Comparison of ENCODE assay signal across 10 mouse cellular contexts in the genomic region with DNA sequence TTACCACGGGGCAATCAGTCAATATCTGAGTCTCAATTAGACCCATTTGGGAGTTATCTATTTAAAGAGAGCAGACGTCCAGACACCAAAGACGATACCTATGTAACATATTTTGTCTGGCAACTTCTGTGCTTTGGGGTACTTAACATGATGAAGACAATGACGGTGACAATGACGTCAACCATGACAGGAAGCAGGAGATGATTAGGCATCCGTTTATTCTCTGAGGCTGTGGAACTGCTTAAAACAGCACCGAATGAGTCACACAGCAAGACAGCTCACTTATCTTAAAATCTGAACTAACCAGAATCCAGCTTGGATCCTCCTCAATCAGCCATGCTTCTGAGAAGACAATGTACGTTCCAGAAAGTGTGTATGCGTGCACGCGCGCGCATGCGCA. TPM values are rescaled to one million over a fixed set of nuclear protein-coding genes. Genes with fewer than 3 reads are reported as not detected.
DNase-seq lines count a peak whose midpoint lies in the region; ATAC-seq lines count a peak whose summit lies in the region.
"Had no signal": no experiment of that assay in that cellular context is flagged by ENCODE, and none has a peak within 500 bp of the region (broad histone marks: within the 10 kb centered on the region; RNA-seq: fewer than 3 reads in every experiment).

No protein-coding gene starts in this region.

- no peak for DNase-seq in heart, embryonic 10.5 days (ENCODE audit: low spot score)
- no peak for DNase-seq in heart, postnatal 25 days (ENCODE audit: low spot score)
- DNase-seq in testis, postnatal 14 days (ENCODE audit: low spot score) = no peak

- no peak overlapping the region for H3K9ac ChIP-seq in midbrain, embryonic 16.5 days (ENCODE audit: low read depth, low read length)
- H3K9ac ChIP-seq in midbrain, embryonic 15.5 days = no peak overlapping the region
- H3K9ac ChIP-seq in stomach, embryonic 15.5 days = no peak overlapping the region
- no peak overlapping the region for H3K9ac ChIP-seq in hindbrain, embryonic 16.5 days (ENCODE audit: low read depth, low read length)
- H3K9ac ChIP-seq: forebrain, embryonic 15.5 days; limb, embryonic 13.5 days had no signal

- intact Hi-C loops in heart, postnatal 25 days (cut with DNase I) = loop anchor here (5.0 kb wide), 1 partner anchor 149 kb away; no protein-coding TSS in a partner anchor

- H3K36me3 ChIP-seq in heart, embryonic 10.5 days = peaks cover 12% of the 10 kb centered on the region
- no peaks in the 10 kb centered on the region for H3K36me3 ChIP-seq in midbrain, embryonic 16.5 days (ENCODE audit: control insufficient read depth, insufficient read depth, low read length)
- no peaks in the 10 kb centered on the region for H3K36me3 ChIP-seq in midbrain, embryonic 15.5 days (replicated peaks)
- no peaks in the 10 kb centered on the region for H3K36me3 ChIP-seq in stomach, embryonic 15.5 days
- no peaks in the 10 kb centered on the region for H3K36me3 ChIP-seq in hindbrain, embryonic 16.5 days (ENCODE audit: control insufficient read depth, insufficient read depth, low read length)
- H3K36me3 ChIP-seq: forebrain, embryonic 15.5 days; limb, embryonic 13.5 days had no signal

- H3K27ac ChIP-seq in heart, embryonic 10.5 days = peak overlapping the region; percentile 89; the same call in 1 of the 2 replicates
- H3K27ac ChIP-seq in midbrain, embryonic 16.5 days (ENCODE audit: low read length) = peak overlapping the region; percentile 90; the same call in 1 of the 2 replicates
- H3K27ac ChIP-seq in midbrain, embryonic 15.5 days = no peak overlapping the region; the same call in 1 of the 2 replicates
- peak overlapping the region; percentile 72 for H3K27ac ChIP-seq in brown adipose tissue, adult 24 weeks (replicated peaks; ENCODE audit: low read depth, low read length)
- peak overlapping the region; percentile 95; the same call in 1 of the 2 replicates for H3K27ac ChIP-seq in stomach, embryonic 15.5 days
- H3K27ac ChIP-seq in hindbrain, embryonic 16.5 days (ENCODE audit: low read depth, low read length) = no peak overlapping the region

- H3K4me1 ChIP-seq in heart, embryonic 10.5 days = peaks cover 69% of the 10 kb centered on the region
- H3K4me1 ChIP-seq in midbrain, embryonic 16.5 days (ENCODE audit: control insufficient read depth, insufficient read depth, low read length) = peaks cover 38% of the 10 kb centered on the region
- H3K4me1 ChIP-seq in midbrain, embryonic 15.5 days = peaks cover 49% of the 10 kb centered on the region
- H3K4me1 ChIP-seq in brown adipose tissue, adult 24 weeks (ENCODE audit: control insufficient read depth, insufficient read depth, insufficient read length, low read length) = peaks cover 3% of the 10 kb centered on the region; the same call in 1 of the 2 replicates
- H3K4me1 ChIP-seq in stomach, embryonic 15.5 days = peaks cover 30% of the 10 kb centered on the region
- H3K4me1 ChIP-seq in hindbrain, embryonic 16.5 days (ENCODE audit: control insufficient read depth, insufficient read depth, low read depth, low read length) = peaks cover 42% of the 10 kb centered on the region

- H3K4me2 ChIP-seq in midbrain, embryonic 16.5 days (ENCODE audit: low read length) = no peak overlapping the region
- H3K4me2 ChIP-seq in midbrain, embryonic 15.5 days = no peak overlapping the region
- no peak overlapping the region for H3K4me2 ChIP-seq in stomach, embryonic 15.5 days
- no peak overlapping the region for H3K4me2 ChIP-seq in hindbrain, embryonic 16.5 days (ENCODE audit: low read length)

- no peaks in the 10 kb centered on the region for H3K27me3 ChIP-seq in heart, embryonic 10.5 days (ENCODE audit: insufficient read depth, poor library complexity, severe bottlenecking)
- H3K27me3 ChIP-seq in midbrain, embryonic 16.5 days (ENCODE audit: control insufficient read depth, insufficient read depth, low read depth, low read length) = no peaks in the 10 kb centered on the region
- H3K27me3 ChIP-seq in midbrain, embryonic 15.5 days (replicated peaks) = no peaks in the 10 kb centered on the region
- H3K27me3 ChIP-seq in stomach, embryonic 15.5 days (replicated peaks) = no peaks in the 10 kb centered on the region
- H3K27me3 ChIP-seq in hindbrain, embryonic 16.5 days (replicated peaks; ENCODE audit: control insufficient read depth, insufficient read depth, low read length) = no peaks in the 10 kb centered on the region
- H3K27me3 ChIP-seq: forebrain, embryonic 15.5 days; limb, embryonic 13.5 days had no signal

- 64% methylated on average over 14 of the region's 14 CpGs for WGBS in heart, embryonic 10.5 days
- WGBS in midbrain, embryonic 16.5 days = 82% methylated on average over 14 of the region's 14 CpGs
- WGBS in midbrain, embryonic 15.5 days = 81% methylated on average over 14 of the region's 14 CpGs
- WGBS in stomach, embryonic 15.5 days = 70% methylated on average over 14 of the region's 14 CpGs
- WGBS in hindbrain, embryonic 16.5 days = 86% methylated on average over 14 of the region's 14 CpGs

- H3K4me3 ChIP-seq in heart, embryonic 10.5 days = no peak overlapping the region
- H3K4me3 ChIP-seq in midbrain, embryonic 16.5 days (ENCODE audit: low read depth, low read length) = no peak overlapping the region
- no peak overlapping the region for H3K4me3 ChIP-seq in midbrain, embryonic 15.5 days
- H3K4me3 ChIP-seq in brown adipose tissue, adult 24 weeks (ENCODE audit: insufficient read depth, low read depth, low read length) = peak overlapping the region; percentile 11; the same call in 1 of the 2 replicates
- H3K4me3 ChIP-seq in stomach, embryonic 15.5 days (replicated peaks) = no peak overlapping the region
- no peak overlapping the region for H3K4me3 ChIP-seq in hindbrain, embryonic 16.5 days (ENCODE audit: low read length)
- H3K4me3 ChIP-seq: forebrain, embryonic 15.5 days; limb, embryonic 13.5 days had no signal

- no peaks in the 10 kb centered on the region for H3K9me3 ChIP-seq in heart, embryonic 10.5 days
- no peaks in the 10 kb centered on the region for H3K9me3 ChIP-seq in midbrain, embryonic 16.5 days (replicated peaks; ENCODE audit: control insufficient read depth, low read length, poor library complexity, severe bottlenecking)
- no peaks in the 10 kb centered on the region for H3K9me3 ChIP-seq in midbrain, embryonic 15.5 days
- H3K9me3 ChIP-seq in stomach, embryonic 15.5 days = no peaks in the 10 kb centered on the region
- no peaks in the 10 kb centered on the region for H3K9me3 ChIP-seq in hindbrain, embryonic 16.5 days (ENCODE audit: control insufficient read depth, low read length)
- H3K9me3 ChIP-seq: forebrain, embryonic 15.5 days; limb, embryonic 13.5 days had no signal

- ATAC-seq in midbrain, embryonic 16.5 days = no peak
- ATAC-seq in midbrain, embryonic 15.5 days (replicated peaks) = no peak
- ATAC-seq in stomach, embryonic 15.5 days (ENCODE audit: insufficient read depth, low FRiP score, low read depth) = no peak
- ATAC-seq in hindbrain, embryonic 16.5 days = no peak
- ATAC-seq: forebrain, embryonic 15.5 days had no signal

RNA-seq across cellular contexts. Expression of a gene that starts 56.8 kb away (rescaled TPM):
- 2.3 and 3.6 TPM in 2 replicates for polyA plus RNA-seq in heart, embryonic 10.5 days (2016; fragmentation: Nextera tagmentation; extraction: Ambion mirVana)
- 1 to 10 TPM; 2.5 to 4.4 TPM for total RNA-seq in heart, postnatal 25 days (2021)
- polyA plus RNA-seq in midbrain, embryonic 16.5 days (2015; fragmentation: Nextera tagmentation; extraction: Ambion mirVana) = 5.7 and 6.9 TPM in 2 replicates
- polyA plus RNA-seq in midbrain, embryonic 15.5 days (2015; fragmentation: Nextera tagmentation; extraction: Ambion mirVana) = 7.7 and 8.6 TPM in 2 replicates
- 0.58 and 1.0 TPM in 2 replicates for polyA plus RNA-seq in brown adipose tissue, adult 24 weeks (2012; ENCODE audit: insufficient read depth, insufficient read length, missing spikeins)
- 5.2 and 5.5 TPM in 2 replicates for polyA plus RNA-seq in stomach, embryonic 15.5 days (2015; fragmentation: Nextera tagmentation; extraction: Ambion mirVana)
- 5.2 and 6.2 TPM in 2 replicates for polyA plus RNA-seq in hindbrain, embryonic 16.5 days (2015; fragmentation: Nextera tagmentation; extraction: Ambion mirVana)

Comparison
In these comparisons a context has a peak if more than half of its experiments do, and no peak if none do; other contexts are left out.
1. H3K27ac ChIP-seq: peak in heart, embryonic 10.5 days (single experiment), midbrain, embryonic 16.5 days (single experiment), brown adipose tissue, adult 24 weeks (single experiment) and stomach, embryonic 15.5 days (single experiment); none in midbrain, embryonic 15.5 days (single experiment) and hindbrain, embryonic 16.5 days (single experiment).